Mouse (Mus musculus): Measurements from ENCODE around the gene Mybpc2. TPM values are rescaled to one million over a fixed set of nuclear protein-coding genes. Genes with fewer than 3 reads are reported as not detected.

Mybpc2 gene
- total RNA-seq, 2 experiments from 2014 or later: not detected

DNA sequence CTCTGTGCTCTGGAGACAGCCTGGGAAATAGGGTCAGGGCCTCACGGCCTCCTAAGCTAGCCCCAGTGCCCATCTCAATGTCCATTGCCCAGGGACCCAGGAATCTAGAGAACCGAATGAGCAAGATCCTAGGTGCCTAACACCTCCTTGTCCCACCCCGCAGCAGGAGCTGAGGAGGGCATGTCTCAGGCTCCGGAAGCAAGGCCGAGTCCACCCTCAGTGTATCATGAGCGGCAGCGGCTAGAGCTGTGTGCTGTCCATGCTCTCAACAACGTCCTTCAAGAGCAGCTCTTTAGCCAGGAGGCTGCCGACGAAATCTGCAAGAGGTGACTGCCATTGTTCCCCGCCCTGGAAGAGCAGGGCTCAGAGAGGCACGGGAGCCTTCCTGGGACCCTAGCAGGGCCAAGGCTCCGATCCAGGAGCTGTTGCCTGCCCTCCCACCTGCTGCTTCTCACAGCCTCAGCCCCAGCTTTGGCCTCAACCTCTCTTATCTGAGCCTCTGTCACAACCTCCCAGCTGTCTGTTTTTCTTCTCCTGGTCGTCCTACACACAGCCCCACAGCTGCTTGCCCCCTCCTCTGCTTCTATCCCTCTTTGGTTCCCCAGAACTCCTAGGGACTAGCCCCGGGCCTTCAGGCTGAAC lies 55.7 kb downstream of the Mybpc2 start:
- DNase-seq (ENCODE audit: low spot score in 2 of 2): no peak
- Histone ChIP-seq H3K4me3 (peak overlapping the region; percentile 79), H3K27ac (peak overlapping the region; percentile 96)
- no peak for TF ChIP-seq CTCF (conservative IDR thresholded peaks at IDR 0.05)

DNA sequence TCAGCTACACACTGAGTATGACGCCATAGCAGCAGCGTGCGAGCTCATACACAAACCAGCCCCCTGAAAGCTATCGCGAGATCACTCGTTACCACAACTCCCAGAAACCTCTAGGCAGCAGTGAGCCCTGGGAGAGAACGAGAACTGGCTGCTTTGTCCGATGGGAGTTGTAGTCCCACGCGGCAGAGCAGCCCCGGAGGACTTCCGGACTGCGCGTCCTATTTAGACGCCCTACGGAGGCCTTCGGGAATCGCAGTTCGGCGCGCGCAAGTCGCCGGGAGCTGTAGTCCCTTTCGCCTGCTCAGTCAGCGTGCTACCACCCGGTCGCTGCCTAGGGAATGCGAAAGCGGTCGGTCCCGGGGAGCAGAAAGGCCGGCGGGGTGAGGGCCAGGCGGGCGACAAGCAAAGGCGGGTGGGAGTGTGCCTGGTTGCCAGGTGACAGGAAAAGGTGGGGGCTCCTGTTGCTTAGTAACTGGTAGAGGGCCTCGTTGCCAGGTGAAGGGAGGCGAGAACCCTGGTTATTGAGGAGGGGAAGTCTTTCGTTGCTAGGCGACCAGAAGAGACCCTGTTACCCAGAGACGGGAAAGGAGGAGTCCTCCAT lies 56.5 kb downstream of the Mybpc2 start, which contains the start of gene Josd2:
Josd2 (plus strand) TSS at position 170 of the 601 bp plus-strand sequence.
- H3K27ac ChIP-seq: peak within 1 kb of the TSS; percentile 96
- TF ChIP-seq CTCF (conservative IDR thresholded peaks at IDR 0.05): 0 out of 2 replicates have a peak, but pooled peaks have one; percentile 29
- peak within 1 kb of the TSS; percentile 79 for H3K4me3 ChIP-seq
- peak; percentile 93 to 98 for DNase-seq (ENCODE audit: low spot score in 2 of 2)

DNA sequence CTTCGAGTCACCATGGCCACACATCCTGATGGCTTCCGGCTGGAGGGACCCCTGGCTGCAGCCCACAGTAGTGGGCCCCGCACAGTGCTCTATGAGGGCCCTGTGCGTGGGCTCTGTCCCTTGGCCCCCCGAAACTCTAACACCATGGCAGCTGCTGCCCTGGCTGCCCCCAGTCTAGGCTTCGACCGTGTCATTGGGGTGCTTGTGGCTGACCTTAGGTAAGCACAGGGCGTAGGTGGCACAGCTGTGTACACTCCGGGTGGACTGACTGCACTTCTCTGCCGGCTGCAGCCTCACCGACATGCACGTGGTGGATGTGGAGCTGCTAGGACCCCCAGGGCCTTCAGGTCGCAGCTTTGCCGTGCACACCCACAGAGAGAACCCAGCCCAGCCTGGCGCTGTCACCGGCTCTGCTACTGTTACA lies 57.6 kb downstream of the Mybpc2 start:
- DNase-seq (ENCODE audit: low spot score in 2 of 2): no peak
- no peak overlapping the region for H3K4me3 ChIP-seq
- TF ChIP-seq CTCF (conservative IDR thresholded peaks at IDR 0.05): peak; percentile 38

DNA sequence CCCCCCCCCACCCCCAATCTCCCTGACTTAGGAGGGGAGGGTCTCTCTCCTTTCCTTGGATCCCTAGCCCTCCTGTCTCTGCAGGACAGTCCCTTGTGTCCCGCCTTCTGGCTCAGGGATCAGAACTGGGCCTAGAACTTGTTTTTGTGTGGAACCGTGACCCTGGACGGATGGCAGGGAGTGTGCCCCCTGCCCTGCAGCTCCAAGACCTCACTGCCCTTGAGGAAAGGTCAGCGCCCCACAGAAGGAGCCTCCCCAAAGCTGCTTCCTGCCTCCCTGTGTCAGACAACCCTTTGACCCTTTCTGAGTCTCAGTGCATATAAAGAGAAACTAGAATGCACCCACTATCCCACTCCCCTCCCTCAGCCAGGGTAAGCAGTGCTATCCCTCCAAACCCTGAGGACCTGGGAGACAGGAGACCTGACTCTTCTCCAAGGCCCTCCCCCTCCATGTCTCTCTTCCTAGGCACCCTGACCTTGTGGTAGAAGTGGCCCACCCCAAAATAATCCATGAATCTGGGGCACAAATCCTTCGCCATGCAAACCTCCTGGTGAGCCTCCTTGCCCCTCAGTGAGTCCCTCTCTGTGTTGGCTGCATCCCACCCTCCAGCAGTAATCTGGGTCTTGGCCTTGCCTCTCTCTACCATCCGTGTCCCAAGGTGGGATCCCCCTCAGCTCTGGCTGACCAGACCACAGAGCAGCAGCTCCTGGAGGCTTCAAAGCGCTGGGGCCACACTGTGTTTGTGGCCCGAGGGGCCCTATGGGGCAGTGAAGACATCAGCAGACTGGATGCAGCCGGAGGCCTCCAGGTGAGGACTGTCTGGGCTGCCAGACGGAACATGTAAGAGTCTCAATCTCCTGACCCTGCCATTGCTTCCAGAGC lies 58.2 kb downstream of the Mybpc2 start:
- no peak for DNase-seq (ENCODE audit: low spot score in 2 of 2)
- no peak for TF ChIP-seq CTCF (conservative IDR thresholded peaks at IDR 0.05)
- Histone ChIP-seq H3K4me3 (no peak overlapping the region), H3K27ac (peak overlapping the region; percentile 96)

More for the DNA sequence above, 57.6 kb downstream of the Mybpc2 start:
- H3K27ac ChIP-seq: peak overlapping the region; percentile 96

DNA sequence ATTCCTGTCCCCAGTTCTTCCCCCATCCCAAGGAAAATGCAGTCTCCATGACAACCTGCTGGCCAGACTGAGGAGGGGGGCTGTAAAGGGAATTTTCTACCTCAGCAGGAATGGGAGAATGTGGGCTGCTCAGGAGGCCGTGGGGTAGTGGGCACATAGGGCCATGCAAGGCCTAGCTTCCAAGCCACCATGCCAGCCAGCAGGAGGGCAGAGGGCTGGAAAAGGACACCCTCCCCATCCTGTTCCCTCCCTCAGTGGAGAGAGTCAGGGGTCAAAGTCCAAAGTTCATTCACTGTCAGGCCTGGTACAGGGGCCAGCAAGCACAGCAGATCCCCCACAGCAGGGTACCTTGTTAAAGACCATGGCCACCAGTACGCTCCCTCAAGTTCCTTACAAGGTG lies 59.3 kb downstream of the Mybpc2 start, which contains the start of gene Aspdh:
Aspdh (plus strand) TSS at position 281 of the 400 bp plus-strand sequence.
- DNase-seq (ENCODE audit: low spot score in 2 of 2): no peak
- TF ChIP-seq CTCF (conservative IDR thresholded peaks at IDR 0.05): no peak
- H3K4me3 ChIP-seq: no peak within 1 kb of the TSS
- peak within 1 kb of the TSS; percentile 96 for H3K27ac ChIP-seq

DNA sequence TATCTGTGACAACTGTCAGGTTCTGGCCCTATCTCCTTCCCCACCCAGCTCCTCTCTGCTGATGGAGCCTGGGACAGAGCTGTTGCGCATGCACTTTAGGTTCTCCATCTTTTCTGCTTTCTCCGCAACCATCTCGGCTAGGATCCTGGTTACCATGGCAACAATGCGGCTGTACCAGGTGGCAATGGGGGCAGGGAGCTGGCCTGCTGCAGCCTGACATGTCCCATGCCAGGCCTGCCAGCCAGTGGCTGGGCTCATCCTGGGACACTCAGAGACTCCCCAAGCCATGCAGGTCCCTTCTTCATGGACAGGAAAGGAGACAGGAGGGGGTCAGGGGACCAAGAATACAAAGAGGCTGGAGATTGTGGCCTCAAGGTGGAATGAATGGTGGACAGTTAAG lies 59.9 kb downstream of the Mybpc2 start:
- peak; percentile 87 to 93 for DNase-seq (ENCODE audit: low spot score in 2 of 2)
- Histone ChIP-seq H3K27ac (peak overlapping the region; percentile 96), H3K4me3 (no peak overlapping the region)
- TF ChIP-seq CTCF (conservative IDR thresholded peaks at IDR 0.05): no peak

DNA sequence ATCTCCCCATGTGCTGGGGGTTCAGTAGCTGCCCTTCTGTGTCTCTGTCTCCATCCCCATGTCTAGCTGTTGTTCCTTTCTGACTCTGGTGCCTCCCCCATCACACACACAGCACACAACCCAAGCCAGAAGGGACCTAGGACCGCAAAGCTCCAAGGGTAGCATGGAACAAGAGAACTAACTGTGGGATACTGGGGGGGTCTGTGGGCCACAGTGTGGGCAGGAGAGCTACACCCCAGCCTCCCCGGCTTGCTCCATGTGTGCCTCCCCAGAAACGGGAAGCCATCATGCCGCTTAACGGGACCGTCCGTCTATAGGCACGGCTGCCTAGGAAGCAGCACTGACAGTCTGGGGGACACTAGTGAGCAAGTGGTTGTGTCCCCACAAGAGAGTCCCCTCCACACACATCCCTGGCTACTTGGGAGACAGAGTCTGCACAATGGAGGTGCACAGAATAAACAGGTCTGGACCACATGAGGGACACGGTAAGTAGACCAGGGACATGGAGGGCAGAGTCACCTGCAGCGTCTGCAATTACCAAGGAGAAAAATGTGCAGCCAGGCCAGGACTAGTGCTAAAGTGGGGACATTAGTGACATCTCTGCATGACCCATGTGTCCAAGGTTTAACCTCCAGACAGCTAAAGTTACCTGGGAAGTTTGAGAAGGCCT lies 60.8 kb downstream of the Mybpc2 start:
- Histone ChIP-seq H3K27ac (peak overlapping the region; percentile 96), H3K4me3 (no peak overlapping the region)
- TF ChIP-seq CTCF (conservative IDR thresholded peaks at IDR 0.05): no peak
- DNase-seq (ENCODE audit: low spot score in 2 of 2): no peak

DNA sequence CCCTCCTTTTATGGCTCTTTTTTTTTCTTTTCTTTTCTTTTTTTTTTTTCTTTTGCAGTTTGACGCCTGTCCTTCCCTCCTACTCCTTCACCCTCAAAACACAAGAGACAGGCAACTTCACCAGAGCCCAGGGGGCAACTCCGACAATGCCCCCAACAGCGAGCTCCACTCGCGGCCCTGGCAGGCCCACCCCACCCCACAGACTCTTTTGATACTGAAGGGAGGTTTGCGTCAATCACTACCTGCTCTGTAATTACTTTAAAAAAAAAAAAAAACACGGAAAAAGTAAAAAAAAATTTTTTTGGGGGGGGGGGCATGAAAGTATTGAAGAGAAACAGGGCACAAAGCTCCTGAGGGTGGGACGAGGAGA lies 61.4 kb downstream of the Mybpc2 start:
- peak overlapping the region; percentile 96 for H3K27ac ChIP-seq

DNA sequence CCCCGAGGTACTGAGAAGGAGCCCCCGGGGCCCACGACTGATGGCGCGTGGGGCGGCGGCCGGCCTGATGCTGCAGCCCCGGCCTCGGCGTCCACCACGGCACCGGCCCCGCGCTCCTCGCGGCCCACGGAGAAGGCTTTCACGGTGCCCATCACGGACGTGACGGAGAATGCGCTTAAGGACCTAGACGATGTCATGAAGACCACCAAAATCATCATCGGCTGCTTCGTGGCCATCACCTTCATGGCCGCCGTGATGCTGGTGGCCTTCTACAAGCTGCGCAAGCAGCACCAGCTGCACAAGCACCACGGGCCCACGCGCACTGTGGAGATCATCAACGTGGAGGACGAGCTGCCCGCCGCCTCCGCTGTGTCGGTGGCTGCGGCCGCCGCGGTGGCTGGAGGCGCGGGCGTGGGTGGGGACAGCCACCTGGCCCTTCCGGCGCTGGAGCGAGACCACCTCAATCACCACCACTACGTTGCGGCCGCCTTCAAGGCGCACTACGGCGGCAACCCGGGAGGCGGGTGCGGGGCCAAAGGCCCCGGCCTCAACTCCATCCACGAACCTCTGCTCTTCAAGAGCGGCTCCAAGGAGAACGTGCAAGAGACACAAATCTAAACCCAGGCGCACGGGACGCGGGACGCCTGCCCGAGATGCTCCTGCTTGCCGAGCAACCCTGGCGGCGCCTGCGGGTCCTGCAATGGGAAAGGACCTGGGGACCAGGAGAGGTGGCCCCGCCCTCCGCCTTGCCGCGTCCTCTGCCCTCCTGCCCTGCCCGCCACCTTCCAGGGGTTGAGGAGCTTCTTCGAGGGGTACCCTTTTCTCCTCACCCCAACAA lies 62.0 kb downstream of the Mybpc2 start:
- peak; percentile 62 for TF ChIP-seq CTCF (conservative IDR thresholded peaks at IDR 0.05)
- peak overlapping the region; percentile 96 for H3K27ac ChIP-seq
- H3K4me3 ChIP-seq: no peak overlapping the region
- peak in 1 of 2 experiments; percentile 33 for DNase-seq (ENCODE audit: low spot score in 2 of 2)

More for the DNA sequence above, 61.4 kb downstream of the Mybpc2 start:
- H3K4me3 ChIP-seq: no peak overlapping the region
- TF ChIP-seq CTCF (conservative IDR thresholded peaks at IDR 0.05): no peak
- no peak for DNase-seq (ENCODE audit: low spot score in 2 of 2)

DNA sequence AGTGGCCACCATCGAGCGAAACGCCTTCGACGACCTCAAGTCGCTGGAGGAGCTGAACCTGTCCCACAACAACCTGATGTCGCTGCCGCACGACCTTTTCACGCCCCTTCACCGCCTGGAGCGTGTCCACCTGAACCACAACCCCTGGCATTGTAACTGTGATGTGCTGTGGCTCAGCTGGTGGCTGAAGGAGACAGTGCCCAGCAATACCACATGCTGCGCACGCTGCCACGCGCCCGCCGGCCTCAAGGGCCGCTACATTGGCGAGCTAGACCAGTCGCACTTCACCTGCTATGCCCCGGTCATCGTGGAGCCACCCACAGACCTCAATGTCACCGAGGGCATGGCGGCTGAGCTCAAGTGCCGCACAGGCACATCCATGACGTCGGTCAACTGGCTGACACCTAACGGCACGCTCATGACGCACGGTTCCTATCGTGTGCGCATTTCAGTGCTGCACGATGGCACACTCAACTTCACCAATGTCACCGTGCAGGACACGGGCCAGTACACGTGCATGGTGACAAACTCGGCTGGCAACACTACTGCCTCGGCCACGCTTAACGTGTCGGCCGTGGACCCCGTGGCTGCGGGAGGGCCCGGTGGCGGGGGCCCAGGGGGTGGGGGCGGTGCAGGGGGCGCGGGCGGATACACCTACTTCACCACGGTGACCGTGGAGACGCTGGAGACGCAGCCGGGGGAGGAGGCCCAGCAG lies 62.8 kb downstream of the Mybpc2 start:
- no peak overlapping the region for H3K4me3 ChIP-seq
- no peak for TF ChIP-seq CTCF (conservative IDR thresholded peaks at IDR 0.05)
- peak overlapping the region; percentile 96 for H3K27ac ChIP-seq
- DNase-seq (ENCODE audit: low spot score in 2 of 2): peak in 1 of 2 experiments; percentile 11
